Mouse (Mus musculus) adrenal gland, postnatal 14 days (tissue): ENCODE measurements at regions not wholly inside any gene's neighbourhood (a gene's known extent, or its start where the extent isn't known, plus 50 kb on each side); places are given as distances from the start of the nearest gene placed in this dataset.

Source experiments
- DNase-seq: peaks from one replicate; pipeline ENCODE4 v3.0.0; 2021; ENCODE audit warnings: mixed read lengths

DNA sequence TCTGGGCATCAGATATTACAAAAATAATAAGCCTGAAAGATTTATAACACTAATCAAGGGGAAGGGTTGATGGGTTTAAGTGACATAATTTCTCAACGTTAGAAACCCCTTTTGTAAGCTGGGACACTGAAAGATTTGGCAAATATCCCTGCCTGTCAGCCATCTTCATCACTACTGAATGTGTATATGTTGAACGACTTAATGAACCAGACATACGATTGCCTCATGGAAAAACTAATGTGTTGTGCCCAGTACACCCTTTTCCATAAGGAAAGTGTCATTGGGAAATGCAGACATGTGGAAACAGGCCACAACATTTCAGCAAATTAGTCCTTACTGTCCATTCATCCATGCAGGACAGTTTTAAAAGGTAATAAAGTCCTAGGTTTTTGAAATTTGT lies 240.7 kb upstream of the Prep start:
- no peak for DNase-seq

DNA sequence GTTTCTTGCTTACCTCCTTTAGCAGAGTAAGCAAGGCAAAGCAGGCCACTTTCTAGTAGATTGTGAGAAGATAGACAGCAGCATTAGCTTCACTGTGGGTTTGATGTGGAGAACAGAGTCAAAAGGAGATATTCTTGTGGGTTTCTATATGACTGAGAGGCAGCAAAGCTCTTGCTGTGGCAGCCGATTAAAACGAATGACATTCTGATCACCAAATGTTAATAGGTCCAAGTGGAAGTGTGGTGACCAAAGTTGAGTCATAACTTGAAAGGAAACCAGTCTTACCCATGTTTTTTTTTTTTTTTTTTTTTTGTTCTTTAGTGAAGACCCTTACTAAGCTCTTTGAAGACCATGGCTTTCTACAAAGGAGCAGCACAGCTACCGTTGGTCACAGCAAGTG lies 245.3 kb upstream of the Prep start:
- DNase-seq: no peak

DNA sequence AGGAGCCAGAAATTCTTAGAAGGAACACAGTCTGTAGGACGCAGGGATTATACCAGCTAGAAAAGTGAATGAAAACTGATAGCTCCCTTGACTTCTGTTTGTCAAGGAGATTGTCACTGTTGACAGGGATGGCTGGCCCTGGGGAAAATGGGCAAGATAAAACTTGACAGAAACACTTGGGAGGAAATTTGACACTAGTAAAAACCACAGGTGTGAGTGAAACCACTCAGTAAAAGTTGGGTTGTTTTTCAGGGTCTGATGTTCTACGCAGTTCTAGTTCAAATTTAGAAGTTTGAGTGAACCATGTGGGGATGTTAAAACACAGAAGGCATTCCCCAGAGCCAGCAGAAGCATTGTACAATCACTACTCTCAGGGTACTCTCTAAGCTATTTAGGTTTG lies 246.6 kb upstream of the Prep start:
- DNase-seq: no peak

DNA sequence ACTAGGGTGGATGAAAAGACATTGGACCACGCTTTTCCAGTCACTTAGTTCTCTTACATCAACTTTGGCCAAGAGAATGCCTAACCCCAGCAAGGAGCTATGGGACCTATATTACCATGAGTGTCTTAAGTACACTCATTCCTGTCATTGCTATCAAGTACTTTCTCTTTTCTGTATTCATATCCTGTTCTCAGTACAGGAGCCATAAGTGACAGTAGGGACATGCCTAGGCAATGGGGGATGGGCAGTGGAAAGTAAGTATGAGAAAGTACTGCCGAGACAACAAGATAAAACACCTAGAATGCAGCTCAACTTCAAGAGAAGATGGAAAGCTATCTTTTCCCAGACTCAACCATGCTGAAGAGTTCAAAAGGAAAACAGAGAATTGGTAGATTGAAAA lies 247.6 kb upstream of the Prep start:
- no peak for DNase-seq

DNA sequence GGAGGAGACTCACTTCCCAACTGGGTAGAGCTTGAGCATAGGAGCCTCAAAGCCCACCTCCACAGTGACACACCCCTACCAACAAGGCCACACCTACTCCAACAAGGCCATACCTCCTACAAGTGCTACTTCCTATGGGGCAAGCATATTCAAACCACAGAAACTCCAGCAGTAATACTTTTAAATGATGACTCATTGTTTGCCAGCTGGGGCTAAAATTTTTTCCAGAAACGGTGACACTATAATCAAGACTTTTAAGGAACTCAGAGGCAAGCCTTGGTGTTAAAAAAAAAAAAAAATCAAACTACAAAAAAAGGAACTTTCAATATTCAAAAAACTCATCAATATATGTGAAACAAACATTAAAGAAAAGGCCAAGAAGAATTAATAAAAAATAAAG lies 248.4 kb upstream of the Prep start:
- DNase-seq: no peak

GRCm38 (mm10) chr10:44796205-44796604 lies 267.9 kb upstream of the Prdm1 start:
- DNase-seq: no peak

DNA sequence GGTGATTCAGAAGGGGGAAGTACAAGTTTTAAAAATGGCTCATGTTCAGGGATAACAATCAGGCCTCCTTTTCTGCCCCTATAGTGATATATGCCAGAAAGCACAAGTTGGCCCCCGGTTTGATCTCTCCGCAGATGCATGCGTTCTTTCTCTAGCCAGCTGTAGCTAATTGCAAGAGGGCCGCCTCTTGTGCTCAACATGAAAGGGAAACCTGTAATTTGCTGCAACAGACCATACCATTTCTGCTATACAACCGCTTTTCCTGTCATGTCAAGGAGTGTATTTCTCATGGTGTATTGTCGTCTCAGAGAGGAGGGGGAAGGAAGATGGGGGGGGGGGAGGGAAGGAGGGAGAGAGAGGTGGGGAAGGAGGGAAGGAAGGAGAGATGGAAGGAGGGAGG lies 257.1 kb upstream of the Prdm1 start:
- no peak for DNase-seq

DNA sequence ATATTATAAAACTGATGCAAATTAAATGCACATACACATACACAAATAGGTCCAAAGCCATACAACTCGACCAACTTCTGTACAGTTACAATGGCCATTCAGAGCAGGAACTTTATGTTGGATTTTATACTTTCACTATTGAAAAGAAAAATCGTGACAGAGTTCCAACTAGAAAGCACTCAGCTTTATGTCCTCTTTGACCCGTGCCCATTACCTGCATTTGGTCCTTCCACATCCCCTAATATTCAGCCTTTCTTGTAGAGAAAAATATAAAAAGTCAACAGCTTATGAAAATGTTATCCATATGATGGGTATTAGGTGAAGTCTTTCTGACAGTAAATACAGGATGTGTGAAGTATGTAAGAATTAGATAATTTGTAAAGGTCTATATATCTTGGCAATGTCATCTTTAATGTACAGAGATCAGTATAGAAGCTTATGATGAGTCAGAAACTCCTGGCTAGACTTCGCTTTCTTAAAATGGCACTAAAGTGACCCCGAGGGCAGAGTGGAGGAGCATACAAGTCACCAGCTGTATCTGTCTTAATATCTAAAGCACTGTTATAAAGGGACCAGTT lies 252.2 kb upstream of the Prdm1 start:
- no peak for DNase-seq

- peak; percentile 36 for DNase-seq
Measured at GRCm38 (mm10) chr10:44779568-44780207, 251.4 kb upstream of the Prdm1 start.

DNA sequence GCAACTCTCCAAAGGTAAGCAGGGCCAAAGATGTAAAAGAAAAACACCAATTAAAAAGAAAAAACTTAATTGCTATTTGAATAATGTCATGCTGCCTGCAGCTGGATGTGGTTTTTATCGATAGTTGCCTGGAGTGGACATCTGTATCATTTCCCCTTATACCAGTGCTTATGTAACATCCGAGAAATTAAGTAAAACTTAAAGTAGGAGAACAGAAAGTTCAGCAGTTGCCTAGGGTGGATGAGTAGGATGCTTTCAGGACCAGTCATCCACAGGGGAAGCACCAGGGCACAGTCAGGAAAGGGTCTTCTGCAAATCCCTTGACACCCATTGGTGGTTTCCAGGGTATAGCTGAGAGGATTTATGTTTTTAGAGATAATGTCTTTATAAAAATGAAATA lies 248.9 kb upstream of the Prdm1 start:
- no peak for DNase-seq

GRCm38 (mm10) chr10:44776175-44776574 lies 247.9 kb upstream of the Prdm1 start:
- DNase-seq: no peak

GRCm38 (mm10) chr10:44765527-44765926 lies 237.2 kb upstream of the Prdm1 start:
- no peak for DNase-seq

- DNase-seq: no peak
Measured at GRCm38 (mm10) chr10:44763102-44763501, 234.8 kb upstream of the Prdm1 start.

GRCm38 (mm10) chr10:44762068-44762467 lies 233.8 kb upstream of the Prdm1 start:
- no peak for DNase-seq

DNA sequence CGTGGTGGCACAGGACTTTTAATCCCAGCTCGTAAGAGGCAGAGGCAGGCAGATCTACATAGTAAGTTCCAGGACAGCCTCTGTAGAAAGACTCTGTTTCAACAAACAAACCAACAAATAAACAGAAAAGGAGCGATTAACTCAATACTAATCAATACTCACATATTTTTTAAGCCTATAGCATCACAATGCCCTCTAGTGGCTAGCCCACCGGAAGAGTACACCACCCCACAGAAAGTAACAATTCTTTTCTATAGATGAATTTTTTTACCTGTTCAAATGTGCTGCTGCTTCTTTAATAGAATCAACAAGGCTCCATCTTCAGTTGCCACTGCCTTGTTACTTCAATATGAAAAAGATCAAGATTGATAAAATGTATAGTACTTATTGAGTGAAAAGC lies 233.0 kb upstream of the Prdm1 start:
- DNase-seq: no peak

GRCm38 (mm10) chr10:44755355-44755957 lies 227.2 kb upstream of the Prdm1 start:
- peak; percentile 77 for DNase-seq

- no peak for DNase-seq
Measured at GRCm38 (mm10) chr10:44754930-44755329, 226.6 kb upstream of the Prdm1 start.

GRCm38 (mm10) chr10:44752719-44753390 lies 224.6 kb upstream of the Prdm1 start:
- peak; percentile 25 for DNase-seq

DNA sequence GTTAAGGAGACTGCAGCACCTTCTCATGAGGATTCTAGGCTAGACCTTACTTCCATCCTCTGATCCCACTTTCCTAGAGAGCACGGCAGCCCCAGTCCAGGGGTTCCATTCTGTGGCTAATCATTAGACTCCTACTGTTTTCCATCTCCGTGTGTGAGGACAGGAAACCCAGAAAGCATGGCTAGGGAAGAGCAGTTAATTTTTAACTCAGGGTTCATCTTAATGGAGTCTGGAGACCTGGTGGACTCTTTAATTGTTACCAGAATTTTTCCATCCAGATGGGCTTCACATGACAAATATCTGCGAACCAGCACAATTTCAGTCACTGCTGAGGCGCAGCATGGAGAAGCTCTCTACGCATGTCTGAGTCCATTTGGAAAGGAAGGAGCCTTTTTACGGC lies 222.8 kb upstream of the Prdm1 start:
- no peak for DNase-seq

DNA sequence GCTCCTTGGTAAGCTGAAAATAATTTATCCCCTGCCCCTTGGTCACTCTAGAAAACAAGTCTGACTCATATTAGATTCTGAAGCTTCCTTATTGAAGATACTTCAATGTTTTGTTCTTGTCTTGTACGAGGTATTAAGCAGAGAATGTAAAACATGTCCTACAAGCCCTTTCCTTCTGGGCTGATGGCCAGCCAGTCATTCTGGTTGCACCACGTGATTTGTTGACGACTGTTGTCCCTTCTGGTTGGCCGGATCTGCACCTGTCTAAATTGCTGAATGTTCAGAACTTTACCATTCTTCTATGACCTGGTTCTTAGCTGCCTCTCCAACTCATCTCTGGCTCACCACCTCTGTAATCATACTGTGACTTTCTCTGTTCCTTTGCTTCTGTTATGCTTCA lies 220.9 kb upstream of the Prdm1 start:
- no peak for DNase-seq

GRCm38 (mm10) chr10:44747419-44747818 lies 219.1 kb upstream of the Prdm1 start:
- no peak for DNase-seq

DNA sequence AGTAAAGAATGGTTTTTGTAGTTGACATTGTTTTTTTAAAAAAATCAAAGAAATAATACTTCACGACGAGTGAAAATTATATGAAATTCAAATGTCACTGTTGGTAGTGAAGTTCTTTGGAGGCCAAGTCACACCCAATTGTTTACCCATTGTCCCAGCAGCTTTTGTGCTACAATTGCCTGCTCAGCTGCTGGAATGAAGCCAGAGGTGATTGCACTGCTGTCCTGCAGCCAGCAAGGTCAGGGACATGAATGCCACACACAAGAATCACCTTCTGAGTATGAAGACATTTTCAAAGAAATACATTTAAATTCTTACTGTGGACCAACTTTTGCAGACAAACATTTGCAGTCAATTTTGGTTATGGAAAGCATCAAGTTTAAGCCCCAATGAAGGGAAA lies 215.9 kb upstream of the Prdm1 start:
- peak; percentile 84 for DNase-seq

DNA sequence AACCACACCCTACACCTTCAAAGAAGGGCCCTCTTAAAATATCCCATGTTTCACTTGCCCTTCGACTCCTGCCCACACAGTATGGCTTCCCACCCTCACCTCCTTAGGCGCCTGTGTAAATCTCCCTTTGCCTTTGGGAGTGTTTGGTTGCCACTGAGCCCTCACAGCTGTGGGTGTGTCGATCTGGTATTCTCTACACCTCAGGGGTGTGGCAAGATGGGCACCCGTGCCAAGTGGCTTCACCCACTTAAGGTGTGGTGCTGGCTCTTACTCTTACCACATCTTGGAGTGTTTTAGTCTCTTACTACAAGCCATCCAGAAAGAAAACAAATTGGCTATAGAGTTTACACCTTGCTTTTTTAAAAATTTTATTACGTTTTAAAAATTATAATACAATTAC lies 205.3 kb upstream of the Prdm1 start:
- DNase-seq: no peak

DNA sequence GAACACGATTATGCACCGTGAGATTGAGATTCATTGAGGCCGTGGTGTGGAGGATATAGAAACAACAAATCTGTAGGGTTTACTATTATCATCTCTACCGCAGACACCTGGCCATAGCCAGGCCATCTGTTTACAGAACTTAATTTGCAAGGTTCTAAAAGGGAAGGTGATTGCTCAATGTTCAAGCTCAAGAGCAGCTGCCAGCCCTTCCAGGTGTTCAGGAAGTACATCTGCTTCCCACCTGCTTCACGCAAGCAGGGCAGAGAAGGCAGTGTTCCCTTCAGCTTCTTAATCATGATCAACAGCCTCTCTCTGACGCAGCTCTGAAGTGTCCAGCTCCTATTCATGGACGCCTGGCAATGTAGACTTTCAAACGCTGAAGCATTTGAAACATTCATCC lies 202.4 kb upstream of the Prdm1 start:
- no peak for DNase-seq
